Mouse (Mus musculus): Measurements from ENCODE around the gene Ak8. TPM values are rescaled to one million over a fixed set of nuclear protein-coding genes. Genes with fewer than 3 reads are reported as not detected.

Ak8 gene
- polyA plus RNA-seq, 1 experiment from 2014 or later = 0.72 TPM

DNA sequence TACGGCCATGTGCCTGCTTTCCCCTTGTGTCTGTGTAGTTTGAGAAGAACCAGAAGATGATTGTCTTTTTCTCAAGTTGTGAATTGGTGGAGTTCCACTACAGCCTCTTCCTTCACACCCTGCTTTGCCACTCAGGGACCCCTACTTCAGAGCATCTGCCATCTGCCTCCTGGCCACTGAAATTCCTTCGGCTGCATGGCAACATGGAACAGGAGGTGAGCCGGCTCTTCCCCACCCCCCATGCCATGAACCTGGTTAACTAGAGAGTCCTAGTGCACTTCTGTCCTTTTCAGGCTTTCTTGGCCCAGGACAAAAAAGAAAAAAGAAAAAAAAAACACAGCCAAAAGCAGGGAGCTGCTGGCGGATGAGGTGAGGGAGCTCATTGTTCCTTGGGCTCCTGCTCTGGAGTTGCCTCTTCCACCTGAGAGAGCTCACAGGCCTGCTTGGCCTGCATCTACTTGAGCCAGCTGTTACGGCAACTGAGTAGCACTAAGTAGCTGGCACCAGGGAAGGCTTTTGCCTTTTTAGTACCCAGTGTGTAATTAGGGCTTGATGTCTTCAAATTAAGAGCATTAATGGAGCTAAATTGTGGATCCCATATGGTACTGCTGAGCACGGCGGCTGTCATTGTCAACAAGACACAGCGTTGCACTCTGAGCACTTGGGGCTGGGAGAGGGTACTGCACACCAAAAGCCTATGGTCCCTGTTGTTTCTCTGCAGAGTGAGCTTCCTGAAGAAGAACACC, 160.9 kb downstream of the Ak8 start:
- H3K4me1 ChIP-seq = no peaks in the 10 kb centered on the region
- 95% methylated on average over 8 of the region's 8 CpGs for WGBS
- no peak overlapping the region for H3K27ac ChIP-seq (replicated peaks)
- no peak overlapping the region for H3K4me3 ChIP-seq
- H3K27me3 ChIP-seq (ENCODE audit: low read depth, poor library complexity, severe bottlenecking) = no peaks in the 10 kb centered on the region
- H3K36me3 ChIP-seq = peaks cover 99% of the 10 kb centered on the region
- no peaks in the 10 kb centered on the region for H3K9me3 ChIP-seq (replicated peaks)
- DNase-seq (ENCODE audit: low spot score) = no peak

Small RNA genes lying within 50 kb of the gene (microRNA-seq; reads per million reads assigned to microRNA genes)
- 3.0 reads per million, percentile 2 among the genes with 10 or more reads in this experiment for gene Mir3088

Other genes starting within 250 kb of the Ak8 start
- gene 1700007K13Rik, start 233.8 kb upstream of the Ak8 start, polyA plus RNA-seq (2016; fragmentation: Nextera tagmentation; extraction: Ambion mirVana) = 0.94 and 1.1 TPM in 2 replicates
- gene Mrps2, start 232.1 kb upstream of the Ak8 start, polyA plus RNA-seq (2016; fragmentation: Nextera tagmentation; extraction: Ambion mirVana) = 61.4 and 67.8 TPM in 2 replicates
- gene Gbgt1, start 203.3 kb upstream of the Ak8 start, polyA plus RNA-seq (2016; fragmentation: Nextera tagmentation; extraction: Ambion mirVana) = not detected in 2 replicates
- 0.49 TPM in 1 of 2 replicates, not detected in the other for gene Gm10134, start 194.1 kb upstream of the Ak8 start, polyA plus RNA-seq (2016; fragmentation: Nextera tagmentation; extraction: Ambion mirVana)
- gene Ralgds, start 187.0 kb upstream of the Ak8 start, polyA plus RNA-seq (2016; fragmentation: Nextera tagmentation; extraction: Ambion mirVana) = 31.5 and 45.6 TPM in 2 replicates
- gene Cel, start 136.8 kb upstream of the Ak8 start, polyA plus RNA-seq (2016; fragmentation: Nextera tagmentation; extraction: Ambion mirVana) = not detected in 2 replicates
- 58.1 and 61.3 TPM in 2 replicates for gene Gtf3c5, start 116.4 kb upstream of the Ak8 start, polyA plus RNA-seq (2016; fragmentation: Nextera tagmentation; extraction: Ambion mirVana)
- 4.3 and 4.5 TPM in 2 replicates for gene Gfi1b, start 78.2 kb upstream of the Ak8 start, polyA plus RNA-seq (2016; fragmentation: Nextera tagmentation; extraction: Ambion mirVana)
- 21.7 and 25.7 TPM in 2 replicates for gene Tsc1, start 58.9 kb upstream of the Ak8 start, polyA plus RNA-seq (2016; fragmentation: Nextera tagmentation; extraction: Ambion mirVana)
- 1.7 and 3.2 TPM in 2 replicates for gene Spaca9, start 437 bp upstream of the Ak8 start, polyA plus RNA-seq (2016; fragmentation: Nextera tagmentation; extraction: Ambion mirVana)
- gene Gtf3c4, start 140.2 kb downstream of the Ak8 start, polyA plus RNA-seq (2016; fragmentation: Nextera tagmentation; extraction: Ambion mirVana) = 23.9 and 24.9 TPM in 2 replicates
- 20.4 and 22.0 TPM in 2 replicates for gene Ddx31, start 140.2 kb downstream of the Ak8 start, polyA plus RNA-seq (2016; fragmentation: Nextera tagmentation; extraction: Ambion mirVana)
- gene Barhl1, start 216.5 kb downstream of the Ak8 start, polyA plus RNA-seq (2016; fragmentation: Nextera tagmentation; extraction: Ambion mirVana) = 10.9 and 13.8 TPM in 2 replicates